Mouse (Mus musculus): ENCODE data around the gene Pou3f3. TPM values are rescaled to one million over a fixed set of nuclear protein-coding genes. Genes with fewer than 3 reads are reported as not detected.
A peak's percentile ranks its signal among the peaks of the same experiment; 100 is the strongest.

The Pou3f3 gene
- total RNA-seq, 2 experiments from 2014 or later: 61.7 to 72.6 TPM

- DNase-seq (ENCODE audit: extremely low spot score in 1 of 2, low spot score in 1 of 2): no peak
Measured at GRCm38 (mm10) chr1:42707611-42708130, 12.1 kb downstream of the Pou3f3 start.

GRCm38 (mm10) chr1:42709024-42709423 is 13.5 kb downstream of the Pou3f3 start:
- no peak for DNase-seq (ENCODE audit: extremely low spot score in 1 of 2, low spot score in 1 of 2)

DNA sequence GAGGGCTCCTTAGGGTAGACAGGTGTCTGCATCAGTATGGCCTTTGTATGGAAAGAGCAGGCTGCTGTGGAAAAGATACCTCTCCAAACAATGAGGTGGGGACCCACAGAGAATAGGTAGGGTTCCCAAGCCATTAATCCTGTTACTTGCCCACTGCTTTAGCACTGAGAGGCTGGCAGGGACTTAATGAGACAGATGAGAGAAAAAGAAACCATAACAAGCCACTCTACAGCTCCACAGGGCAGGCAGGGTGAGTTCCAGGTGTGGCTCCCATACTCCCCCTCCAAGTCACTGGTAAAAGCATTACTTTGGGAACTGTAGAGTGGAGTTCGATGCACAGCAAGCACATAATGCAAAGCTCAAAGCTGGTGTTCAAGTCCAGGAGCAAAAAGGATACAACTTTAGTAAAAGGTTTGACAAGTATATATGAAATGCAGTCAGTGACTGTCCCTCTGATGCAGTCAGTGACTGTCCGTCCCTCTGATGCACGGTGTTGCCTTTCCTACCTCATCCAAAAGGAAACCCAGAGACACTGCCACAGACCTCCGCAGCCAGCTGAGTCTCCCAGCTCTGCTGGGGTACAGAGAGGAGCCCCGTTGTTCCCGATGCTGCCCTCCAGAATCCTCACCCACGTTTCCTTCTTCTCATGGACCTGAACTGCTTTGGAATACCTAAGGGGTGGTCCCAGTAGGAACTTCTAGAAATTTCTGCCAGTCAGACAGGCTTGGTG is 14.0 kb downstream of the Pou3f3 start:
- DNase-seq (ENCODE audit: extremely low spot score in 1 of 2, low spot score in 1 of 2): no peak

DNA sequence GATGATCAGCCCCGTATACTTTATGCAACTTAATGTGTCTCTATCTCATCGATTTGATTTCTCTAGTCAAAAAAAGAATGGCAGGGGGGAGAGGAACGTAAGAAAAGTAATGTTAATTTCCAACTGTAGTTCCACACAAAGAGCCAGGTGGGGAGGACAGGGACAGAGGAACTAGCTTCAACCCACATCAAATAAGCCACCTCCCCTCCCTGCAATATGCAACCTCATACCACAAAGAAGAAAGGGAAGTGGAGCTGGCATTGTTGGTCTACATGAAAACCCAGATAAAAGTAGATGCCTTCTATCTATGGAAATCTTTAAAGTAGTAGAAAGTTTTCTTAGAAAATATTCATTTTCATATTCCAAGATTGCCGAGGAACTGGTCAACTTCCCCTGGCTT is 14.7 kb downstream of the Pou3f3 start:
- no peak for DNase-seq (ENCODE audit: extremely low spot score in 1 of 2, low spot score in 1 of 2)

DNA sequence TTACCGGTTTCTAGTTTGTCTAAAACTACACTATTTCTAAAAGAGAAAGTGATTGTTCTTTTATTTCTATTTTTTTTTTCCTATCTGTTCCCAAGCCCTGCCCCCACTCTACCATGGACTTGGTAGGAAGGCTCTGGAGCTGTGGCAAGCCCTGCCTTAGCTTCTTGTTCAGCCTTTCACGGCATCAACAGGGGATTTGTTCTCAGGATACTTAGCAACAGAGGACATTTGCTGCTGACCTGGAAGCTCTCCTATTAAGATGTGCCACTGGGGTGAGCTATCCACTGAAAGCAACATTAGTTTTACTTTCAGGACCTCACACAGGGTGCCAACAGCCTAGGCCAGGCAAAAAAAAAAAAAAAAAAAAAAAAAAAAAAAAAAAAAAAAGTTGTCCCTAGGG is 15.4 kb downstream of the Pou3f3 start:
- no peak for DNase-seq (ENCODE audit: extremely low spot score in 1 of 2, low spot score in 1 of 2)

- no peak for DNase-seq (ENCODE audit: extremely low spot score in 1 of 2, low spot score in 1 of 2)
Measured at GRCm38 (mm10) chr1:42711456-42712310, 16.1 kb downstream of the Pou3f3 start.

GRCm38 (mm10) chr1:42712311-42712690 is 16.7 kb downstream of the Pou3f3 start:
- DNase-seq (ENCODE audit: extremely low spot score in 1 of 2, low spot score in 1 of 2): no peak

- DNase-seq (ENCODE audit: extremely low spot score in 1 of 2, low spot score in 1 of 2): peak in 1 of 2 experiments; percentile 51
Measured at GRCm38 (mm10) chr1:42713104-42713932, 17.8 kb downstream of the Pou3f3 start.

GRCm38 (mm10) chr1:42714016-42714931 is 18.7 kb downstream of the Pou3f3 start:
- peak in 1 of 2 experiments; percentile 46 for DNase-seq (ENCODE audit: extremely low spot score in 1 of 2, low spot score in 1 of 2)

- no peak for DNase-seq (ENCODE audit: extremely low spot score in 1 of 2, low spot score in 1 of 2)
Measured at GRCm38 (mm10) chr1:42718549-42718948, 23.0 kb downstream of the Pou3f3 start.

- no peak for DNase-seq (ENCODE audit: extremely low spot score in 1 of 2, low spot score in 1 of 2)
Measured at GRCm38 (mm10) chr1:42721353-42721752, 25.8 kb downstream of the Pou3f3 start.

DNA sequence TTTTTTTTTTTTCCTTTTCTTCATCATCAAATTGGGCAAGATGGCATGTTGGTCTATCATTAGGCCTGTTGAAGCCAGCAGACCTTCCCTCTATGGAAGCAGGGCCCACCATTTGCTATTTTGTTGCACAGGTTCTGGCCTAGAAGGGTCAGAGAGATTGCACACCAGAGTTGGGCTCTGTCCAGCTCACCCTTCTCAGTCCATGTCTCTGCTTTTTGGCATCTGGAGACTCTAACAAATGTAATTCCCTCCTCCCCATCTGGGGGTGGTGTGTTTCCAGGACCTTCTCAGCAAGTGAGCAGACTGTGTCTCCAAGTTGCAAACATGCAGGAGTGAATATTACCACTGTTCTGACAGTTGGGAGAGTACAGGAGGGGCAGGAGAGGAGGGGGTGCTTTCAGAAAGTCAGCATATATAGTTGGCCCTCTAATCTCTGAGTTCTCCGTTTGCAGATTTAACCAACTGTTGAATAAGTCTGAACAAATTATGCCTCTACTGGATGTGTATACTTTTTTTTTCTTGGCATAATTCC is 28.3 kb downstream of the Pou3f3 start:
- DNase-seq (ENCODE audit: extremely low spot score in 1 of 2, low spot score in 1 of 2): no peak

DNA sequence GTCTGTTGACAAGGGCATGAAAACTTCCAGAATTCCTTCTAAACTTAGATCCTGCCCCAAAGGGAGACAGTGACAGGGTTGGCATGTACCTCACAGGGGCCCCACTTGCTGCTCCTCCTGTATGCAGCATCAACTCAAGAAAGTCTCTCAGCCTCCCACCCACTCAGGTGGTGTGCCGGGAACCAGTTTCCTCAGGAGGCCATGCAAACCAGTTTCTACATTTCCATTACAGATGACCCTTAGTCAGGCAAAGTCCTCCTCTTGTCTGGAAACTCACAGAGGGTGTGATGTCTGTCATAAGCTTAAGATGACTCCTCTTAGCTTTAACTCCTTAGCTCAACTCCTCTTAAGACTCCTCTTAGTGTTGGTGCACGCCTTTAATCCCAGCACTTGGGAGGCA is 29.3 kb downstream of the Pou3f3 start:
- no peak for DNase-seq (ENCODE audit: extremely low spot score in 1 of 2, low spot score in 1 of 2)

DNA sequence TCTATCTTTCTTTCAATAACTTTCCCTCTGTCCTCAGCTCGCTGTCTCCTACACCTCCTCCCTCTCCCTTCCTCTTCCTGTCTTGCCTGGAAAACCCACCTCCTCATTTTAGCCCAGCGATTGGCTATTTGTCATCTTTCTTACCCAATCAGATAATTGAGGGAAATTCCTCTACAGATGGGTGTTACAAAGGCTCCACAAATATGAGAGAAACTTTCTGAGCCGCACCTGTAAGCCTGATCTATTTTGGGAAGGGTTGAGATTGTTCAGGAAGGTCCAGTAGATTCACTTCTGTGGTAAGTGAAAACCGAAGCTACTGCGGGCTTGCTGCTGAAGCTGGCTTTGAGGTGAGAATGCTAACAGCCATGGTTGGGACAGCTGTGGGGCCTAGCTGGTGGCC is 31.6 kb downstream of the Pou3f3 start:
- no peak for DNase-seq (ENCODE audit: extremely low spot score in 1 of 2, low spot score in 1 of 2)

- no peak for DNase-seq (ENCODE audit: extremely low spot score in 1 of 2, low spot score in 1 of 2)
Measured at GRCm38 (mm10) chr1:42727676-42728075, 32.1 kb downstream of the Pou3f3 start.

DNA sequence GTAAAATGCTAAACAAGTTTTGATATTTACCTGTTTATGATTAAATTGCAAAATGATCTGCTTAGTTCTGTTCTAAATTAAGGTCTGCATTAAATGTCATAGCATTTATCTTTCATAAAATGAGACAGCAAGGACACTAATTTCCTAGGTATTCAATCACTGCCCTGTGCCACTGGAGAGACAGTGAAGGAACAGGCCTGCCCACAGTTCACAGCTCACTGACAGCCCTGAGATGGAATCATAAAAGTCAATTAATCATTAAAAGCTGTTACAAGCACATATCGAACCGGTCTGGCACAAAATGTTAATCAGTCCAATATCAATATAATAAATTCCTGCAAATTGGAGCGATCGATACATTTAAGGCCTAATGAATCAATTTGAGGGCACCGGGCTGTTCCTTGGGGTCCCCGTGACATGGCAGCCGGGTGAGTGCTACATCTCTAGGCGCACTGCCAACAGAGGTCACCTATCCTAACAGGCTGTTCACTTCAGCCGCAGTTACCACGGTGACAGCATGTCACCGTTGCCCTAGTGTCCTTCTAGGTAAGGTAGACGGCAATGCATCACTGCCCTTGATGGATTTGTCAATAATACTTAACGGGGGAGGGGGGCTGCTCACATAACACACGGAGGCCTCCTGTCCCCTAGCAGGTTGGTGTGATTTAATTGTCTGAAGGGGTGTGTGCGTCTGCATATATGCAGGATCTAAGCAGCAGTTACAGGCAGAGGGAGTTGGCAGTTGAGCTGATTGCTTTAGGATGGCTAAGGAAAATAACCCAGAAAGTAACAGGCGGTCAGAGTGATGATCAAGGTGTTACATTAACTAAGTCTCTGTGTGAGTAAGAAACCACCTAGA is 46.0 kb downstream of the Pou3f3 start:
- no peak for DNase-seq (ENCODE audit: extremely low spot score in 1 of 2, low spot score in 1 of 2)

GRCm38 (mm10) chr1:42742242-42742560 is 46.6 kb downstream of the Pou3f3 start:
- no peak for DNase-seq (ENCODE audit: extremely low spot score in 1 of 2, low spot score in 1 of 2)

GRCm38 (mm10) chr1:42745047-42745446 is 49.5 kb downstream of the Pou3f3 start:
- DNase-seq (ENCODE audit: extremely low spot score in 1 of 2, low spot score in 1 of 2): no peak

Data from layer of hippocampus, postnatal 25 days (tissue).